Mouse (Mus musculus) brain, embryonic 14.5 days (tissue): ENCODE data around the gene Pdha1. TPM values are rescaled to one million over a fixed set of nuclear protein-coding genes. Genes with fewer than 3 reads are reported as not detected.

Experiments used
- DNase-seq: peaks from one replicate; pipeline ENCODE4 v3.0.0-alpha.2; 2011; ENCODE audit warnings: low read depth
- CTCF ChIP-seq: fragments of 200-500 bp; IDR thresholded peaks from 2 replicates; pipeline ENCODE4 v1.5.1; 2012; ENCODE audit warnings: inconsistent platforms, mild to moderate bottlenecking, moderate library complexity, borderline replicate concordance; ENCODE audit not compliant: insufficient read depth, insufficient read length; ENCODE audit errors: extremely low read depth
- POLR2A ChIP-seq: fragments of 200-500 bp; IDR thresholded peaks from 2 replicates; pipeline ENCODE4 v1.6.1; 2012; ENCODE audit warnings: mild to moderate bottlenecking, inconsistent platforms, borderline replicate concordance; ENCODE audit not compliant: poor library complexity, insufficient read depth, insufficient read length, severe bottlenecking; ENCODE audit errors: extremely low read depth
- polyA plus RNA-seq: library from polyadenylated mRNA; depleted of rRNA; stranded (reverse); fragments of >200 nt; gene quantifications from 2 replicates; pipeline ENCODE4 v1.2.3, GENCODE M21; 2012; rRNA removed

The Pdha1 gene
- polyA plus RNA-seq, 1 experiment: 76.2 TPM

- DNase-seq: peak; percentile 53
- TF ChIP-seq CTCF: no peak
- no peak for TF ChIP-seq POLR2A
Measured at GRCm38 (mm10) chrX:160136153-160136552, 2.1 kb downstream of the Pdha1 start.

GRCm38 (mm10) chrX:160135719-160136118, 2.5 kb downstream of the Pdha1 start:
- TF ChIP-seq POLR2A: no peak
- TF ChIP-seq CTCF: no peak
- DNase-seq: peak; percentile 28

GRCm38 (mm10) chrX:160134136-160134843, 3.9 kb downstream of the Pdha1 start:
- no peak for TF ChIP-seq CTCF
- TF ChIP-seq POLR2A: no peak
- no peak for DNase-seq

- TF ChIP-seq CTCF: peak; percentile 75; the same call in 1 of the 2 replicates
- TF ChIP-seq POLR2A: no peak
- DNase-seq: peak; percentile 81
Measured at GRCm38 (mm10) chrX:160116658-160117057, 21.6 kb downstream of the Pdha1 start.

- DNase-seq: no peak
- TF ChIP-seq POLR2A (no peak), CTCF (no peak)
Measured at GRCm38 (mm10) chrX:160116074-160116473, 22.1 kb downstream of the Pdha1 start.

GRCm38 (mm10) chrX:160113777-160114176, 24.4 kb downstream of the Pdha1 start:
- TF ChIP-seq POLR2A (no peak), CTCF (no peak)
- no peak for DNase-seq

- no peak for TF ChIP-seq POLR2A
- no peak for TF ChIP-seq CTCF
- no peak for DNase-seq
Measured at GRCm38 (mm10) chrX:160107817-160108216, 30.4 kb downstream of the Pdha1 start.

GRCm38 (mm10) chrX:160091973-160092372, 46.2 kb downstream of the Pdha1 start:
- no peak for TF ChIP-seq CTCF
- no peak for TF ChIP-seq POLR2A
- DNase-seq: no peak

Other genes starting within 250 kb of the Pdha1 start
- 0.89 and 1.2 TPM in 2 replicates for gene Map3k15, start 150.0 kb downstream of the Pdha1 start, polyA plus RNA-seq